Mouse (Mus musculus) heart, embryonic 10.5 days (tissue): ENCODE data around the gene Slc38a3. TPM values are rescaled to one million over a fixed set of nuclear protein-coding genes. Genes with fewer than 3 reads are reported as not detected.
A peak's percentile ranks its signal among the peaks of the same experiment; 100 is the strongest.

Experiments
- DNase-seq: peaks from one replicate; pipeline ENCODE4 v3.0.0-alpha.2; 2017; ENCODE audit warnings: low spot score
- H3K27ac ChIP-seq: fragments of 300-500 bp; sonication (generic); 2 replicates; pipeline ENCODE4 v1.5.1; 2016; ENCODE audit warnings: mild to moderate bottlenecking
- H3K27me3 ChIP-seq: fragments of 300-500 bp; sonication (generic); 2 replicates; pipeline ENCODE4 v1.6.1; 2016; ENCODE audit warnings: mild to moderate bottlenecking; ENCODE audit not compliant: poor library complexity, insufficient read depth, severe bottlenecking
- H3K36me3 ChIP-seq: fragments of 300-500 bp; sonication (generic); 2 replicates; pipeline ENCODE4 v1.6.1; 2016; ENCODE audit warnings: mild to moderate bottlenecking, moderate library complexity
- H3K4me1 ChIP-seq: fragments of 300-500 bp; sonication (generic); 2 replicates; pipeline ENCODE4 v1.6.1; 2016; ENCODE audit warnings: mild to moderate bottlenecking
- H3K4me3 ChIP-seq: fragments of 300-500 bp; sonication (generic); 2 replicates; pipeline ENCODE4 v1.5.1; 2016; ENCODE audit warnings: mild to moderate bottlenecking, moderate library complexity
- H3K9me3 ChIP-seq: fragments of 300-500 bp; sonication (generic); 2 replicates; pipeline ENCODE4 v1.6.1; 2016; ENCODE audit warnings: mild to moderate bottlenecking, moderate library complexity
- WGBS: fragments of 180-500 bp; shearing (Covaris S2); methylation state at CpG from one replicate; pipeline ENCODE4 v1.1.7; 2016; 5-methylcytosine and 5-hydroxymethylcytosine counted together
- polyA plus RNA-seq: library from polyadenylated mRNA; unstranded; fragments of >200 nt; fragmentation: Nextera tagmentation; extraction: Ambion mirVana; gene quantifications from 2 replicates; pipeline ENCODE4 v1.2.1, GENCODE M21; 2016

Slc38a3 gene
- polyA plus RNA-seq, 1 experiment from 2014 or later: 4.2 TPM

- Histone ChIP-seq H3K9me3 (no peaks in the 10 kb centered on the region), H3K4me1 (peaks cover 67% of the 10 kb centered on the region), H3K27ac (peak within 1 kb of the TSS; percentile 94), H3K36me3 (0 out of 2 replicates have a peak, but pooled peaks cover 9% of the 10 kb centered on the region), H3K4me3 (peak within 1 kb of the TSS; percentile 84), H3K27me3 (no peaks in the 10 kb centered on the region)
- DNase-seq: peak; percentile 99
- 3% methylated on average over 38 of the region's 38 CpGs for WGBS
Measured at GRCm38 (mm10) chr9:107635279-107636028, 33.9 kb downstream of the Slc38a3 start, which contains the start of gene Gnai2. TSS of gene Gnai2 (minus strand) at chr9:107635367.

GRCm38 (mm10) chr9:107634406-107635278, 34.7 kb downstream of the Slc38a3 start:
- WGBS: under 1% methylated on average over 35 of the region's 35 CpGs
- H3K27ac ChIP-seq: peak overlapping the region; percentile 94
- no peaks in the 10 kb centered on the region for H3K9me3 ChIP-seq
- peaks cover 9% of the 10 kb centered on the region; the same call in 1 of the 2 replicates for H3K36me3 ChIP-seq
- no peak for DNase-seq
- H3K4me3 ChIP-seq: peak overlapping the region; percentile 84
- H3K4me1 ChIP-seq: peaks cover 74% of the 10 kb centered on the region
- H3K27me3 ChIP-seq: no peaks in the 10 kb centered on the region

GRCm38 (mm10) chr9:107633661-107634405, 35.5 kb downstream of the Slc38a3 start:
- DNase-seq: peak; percentile 84
- Histone ChIP-seq H3K4me1 (peaks cover 79% of the 10 kb centered on the region), H3K4me3 (peak overlapping the region; percentile 84), H3K36me3 (peaks cover 15% of the 10 kb centered on the region), H3K9me3 (no peaks in the 10 kb centered on the region), H3K27ac (peak overlapping the region; percentile 94), H3K27me3 (no peaks in the 10 kb centered on the region)
- under 1% methylated on average over 15 of the region's 15 CpGs for WGBS

GRCm38 (mm10) chr9:107633091-107633660, 36.2 kb downstream of the Slc38a3 start:
- peak overlapping the region; percentile 84 for H3K4me3 ChIP-seq

GRCm38 (mm10) chr9:107632478-107632877, 36.9 kb downstream of the Slc38a3 start:
- Histone ChIP-seq H3K36me3 (peaks cover 23% of the 10 kb centered on the region), H3K27me3 (no peaks in the 10 kb centered on the region), H3K4me1 (peaks cover 90% of the 10 kb centered on the region), H3K4me3 (peak overlapping the region; percentile 84), H3K27ac (peak overlapping the region; percentile 94; the same call in 1 of the 2 replicates), H3K9me3 (no peaks in the 10 kb centered on the region)
- 76% methylated on average over 6 of the region's 6 CpGs for WGBS
- no peak for DNase-seq

More at GRCm38 (mm10) chr9:107633091-107633660, 36.2 kb downstream of the Slc38a3 start:
- H3K36me3 ChIP-seq: peaks cover 18% of the 10 kb centered on the region
- no peaks in the 10 kb centered on the region for H3K27me3 ChIP-seq
- WGBS: 2% methylated on average over 33 of the region's 33 CpGs
- peak overlapping the region; percentile 94 for H3K27ac ChIP-seq
- peaks cover 85% of the 10 kb centered on the region for H3K4me1 ChIP-seq
- DNase-seq: peak; percentile 95
- H3K9me3 ChIP-seq: no peaks in the 10 kb centered on the region

GRCm38 (mm10) chr9:107631861-107632260, 37.5 kb downstream of the Slc38a3 start:
- peak overlapping the region; percentile 94; the same call in 1 of the 2 replicates for H3K27ac ChIP-seq
- H3K4me3 ChIP-seq: peak overlapping the region; percentile 84; the same call in 1 of the 2 replicates
- DNase-seq: no peak
- peaks cover 23% of the 10 kb centered on the region for H3K36me3 ChIP-seq
- peaks cover 90% of the 10 kb centered on the region for H3K4me1 ChIP-seq
- H3K27me3 ChIP-seq: no peaks in the 10 kb centered on the region
- H3K9me3 ChIP-seq: no peaks in the 10 kb centered on the region
- 93% methylated on average over 8 of the region's 8 CpGs for WGBS

GRCm38 (mm10) chr9:107631311-107631826, 38.0 kb downstream of the Slc38a3 start:
- Histone ChIP-seq H3K27ac (peak overlapping the region; percentile 83; the same call in 1 of the 2 replicates), H3K4me1 (peaks cover 92% of the 10 kb centered on the region), H3K36me3 (peaks cover 23% of the 10 kb centered on the region), H3K27me3 (no peaks in the 10 kb centered on the region), H3K9me3 (no peaks in the 10 kb centered on the region), H3K4me3 (no peak overlapping the region)
- 77% methylated on average over 9 of the region's 9 CpGs for WGBS
- DNase-seq: no peak

GRCm38 (mm10) chr9:107630576-107630975, 38.8 kb downstream of the Slc38a3 start:
- Histone ChIP-seq H3K9me3 (no peaks in the 10 kb centered on the region), H3K27me3 (no peaks in the 10 kb centered on the region), H3K4me3 (peak overlapping the region; percentile 33), H3K4me1 (peaks cover 88% of the 10 kb centered on the region), H3K27ac (peak overlapping the region; percentile 83), H3K36me3 (peaks cover 28% of the 10 kb centered on the region)
- DNase-seq: no peak
- 6% methylated on average over 4 of the region's 4 CpGs for WGBS

- 20% methylated on average over 14 of the region's 14 CpGs for WGBS
- H3K36me3 ChIP-seq: peaks cover 34% of the 10 kb centered on the region
- H3K27ac ChIP-seq: peak overlapping the region; percentile 83
- no peaks in the 10 kb centered on the region for H3K9me3 ChIP-seq
- no peak for DNase-seq
- H3K27me3 ChIP-seq: no peaks in the 10 kb centered on the region
- peaks cover 89% of the 10 kb centered on the region for H3K4me1 ChIP-seq
- peak overlapping the region; percentile 33 for H3K4me3 ChIP-seq
Measured at GRCm38 (mm10) chr9:107629901-107630425, 39.4 kb downstream of the Slc38a3 start.

GRCm38 (mm10) chr9:107629411-107629730, 40.0 kb downstream of the Slc38a3 start:
- H3K36me3 ChIP-seq: peaks cover 40% of the 10 kb centered on the region
- H3K4me3 ChIP-seq: peak overlapping the region; percentile 42; the same call in 1 of the 2 replicates
- 33% methylated on average over 4 of the region's 4 CpGs for WGBS

GRCm38 (mm10) chr9:107628721-107629410, 40.5 kb downstream of the Slc38a3 start:
- peaks cover 94% of the 10 kb centered on the region for H3K4me1 ChIP-seq
- H3K36me3 ChIP-seq: peaks cover 45% of the 10 kb centered on the region
- H3K4me3 ChIP-seq: peak overlapping the region; percentile 42; the same call in 1 of the 2 replicates
- peak overlapping the region; percentile 90 for H3K27ac ChIP-seq
- no peaks in the 10 kb centered on the region for H3K9me3 ChIP-seq
- no peaks in the 10 kb centered on the region for H3K27me3 ChIP-seq
- WGBS: 44% methylated on average over 13 of the region's 15 CpGs
- no peak for DNase-seq

More at GRCm38 (mm10) chr9:107629411-107629730, 40.0 kb downstream of the Slc38a3 start:
- Histone ChIP-seq H3K27ac (peak overlapping the region; percentile 90), H3K9me3 (no peaks in the 10 kb centered on the region), H3K27me3 (no peaks in the 10 kb centered on the region), H3K4me1 (peaks cover 94% of the 10 kb centered on the region)
- DNase-seq: no peak
